8 mouse cellular contexts compared by ENCODE assay signal in genomic region chr17:29317380-29317779, GRCm38 (mm10). TPM values are rescaled to one million over a fixed set of nuclear protein-coding genes. Genes with fewer than 3 reads are reported as not detected.
A peak's percentile ranks its signal among the peaks of the same experiment; 100 is the strongest.
DNase-seq lines count a peak whose midpoint lies in the region; ATAC-seq and TF ChIP-seq lines count a peak whose summit lies in the region.
"Not testable (repeated sequence)": the region's sequence is repeated elsewhere in the genome, so short reads cannot be mapped to it uniquely, and the experiment has no call there.
"Had no signal": no experiment of that assay in that cellular context is flagged by ENCODE, and none has a peak within 500 bp of the region (broad histone marks: within the 10 kb centered on the region; RNA-seq: fewer than 3 reads in every experiment).

Pi16 (plus strand) TSS chr17:29317680.

- WGBS in forebrain, embryonic 12.5 days, result 94% methylated on average over 3 of the region's 3 CpGs
- WGBS in heart, embryonic 16.5 days, result 74% methylated on average over 3 of the region's 3 CpGs
- 82% methylated on average over 3 of the region's 3 CpGs for WGBS in kidney, embryonic 14.5 days
- WGBS in liver, adult 2 months, result 90% methylated on average over 3 of the region's 3 CpGs
- WGBS in stomach, embryonic 16.5 days, result 91% methylated on average over 3 of the region's 3 CpGs

- TF ChIP-seq CTCF in liver, adult 2 months (IDR thresholded peaks at IDR 0.05; ENCODE audit: low read depth, low read length), result not testable (repeated sequence)

- ATAC-seq in forebrain, embryonic 12.5 days (ENCODE audit: low FRiP score); heart, embryonic 16.5 days (replicated peaks; ENCODE audit: extremely low read depth, insufficient read depth, low FRiP score); kidney, embryonic 14.5 days (ENCODE audit: low FRiP score, low TSS enrichment); stomach, embryonic 16.5 days (ENCODE audit: insufficient read depth, low FRiP score): not testable (repeated sequence)

- not testable (repeated sequence) for DNase-seq in adrenal gland, postnatal 36 days; gonadal fat pad, adult 2 months (ENCODE audit: low read depth); liver, adult 2 months (ENCODE audit: extremely low read depth, low read depth, low spot score)

- H3K4me2 ChIP-seq in forebrain, embryonic 12.5 days; heart, embryonic 16.5 days (ENCODE audit: low read depth, low read length); kidney, embryonic 14.5 days (replicated peaks; ENCODE audit: low read depth, low read length); stomach, embryonic 16.5 days (ENCODE audit: low read depth, low read length): not testable (repeated sequence)

- H3K9ac ChIP-seq in forebrain, embryonic 12.5 days; heart, embryonic 16.5 days (ENCODE audit: low read length); kidney, embryonic 14.5 days (ENCODE audit: low read depth, low read length); liver, adult 2 months (ENCODE audit: low read depth, low read length); stomach, embryonic 16.5 days (ENCODE audit: low read length): not testable (repeated sequence)

- not testable (repeated sequence) for H3K79me2 ChIP-seq in liver, adult 2 months (ENCODE audit: control insufficient read depth, insufficient read depth, low read length)

- H3K9me3 ChIP-seq in forebrain, embryonic 12.5 days; heart, embryonic 16.5 days (replicated peaks; ENCODE audit: control insufficient read depth, low read length); kidney, embryonic 14.5 days (ENCODE audit: control insufficient read depth, low read length); stomach, embryonic 16.5 days (replicated peaks; ENCODE audit: control insufficient read depth, low read length): not testable (repeated sequence)

- TF ChIP-seq POLR2A in liver, adult 2 months (IDR thresholded peaks at IDR 0.05; ENCODE audit: extremely low read depth, insufficient read depth, low read length), result not testable (repeated sequence)

- H3K27me3 ChIP-seq in forebrain, embryonic 12.5 days, result peaks cover 32% of the 10 kb centered on the region
- H3K27me3 ChIP-seq in heart, embryonic 16.5 days (ENCODE audit: control insufficient read depth, insufficient read depth, low read length), result peaks cover 21% of the 10 kb centered on the region
- H3K27me3 ChIP-seq in kidney, embryonic 14.5 days (ENCODE audit: control insufficient read depth, insufficient read depth, low read length), result peaks cover 15% of the 10 kb centered on the region
- H3K27me3 ChIP-seq in liver, adult 2 months (ENCODE audit: control insufficient read depth, insufficient read depth, low read length); stomach, embryonic 16.5 days (ENCODE audit: control insufficient read depth, insufficient read depth, low read length): not testable (repeated sequence)

- H3K36me3 ChIP-seq in forebrain, embryonic 12.5 days (replicated peaks); heart, embryonic 16.5 days (ENCODE audit: control insufficient read depth, insufficient read depth); kidney, embryonic 14.5 days (ENCODE audit: control insufficient read depth, insufficient read depth, low read length); liver, adult 2 months (ENCODE audit: control insufficient read depth, insufficient read depth, low read length); stomach, embryonic 16.5 days (ENCODE audit: control insufficient read depth, insufficient read depth, low read length): not testable (repeated sequence)

- peak within 1 kb of the TSS; percentile 36; the same call in 1 of the 2 replicates for H3K27ac ChIP-seq in forebrain, embryonic 12.5 days
- H3K27ac ChIP-seq in heart, embryonic 16.5 days (ENCODE audit: low read length), result peak within 1 kb of the TSS; percentile 65
- H3K27ac ChIP-seq in kidney, embryonic 14.5 days (ENCODE audit: low read depth, low read length), result peak within 1 kb of the TSS; percentile 59; the same call in 1 of the 2 replicates
- peak within 1 kb of the TSS; percentile 78 for H3K27ac ChIP-seq in liver, adult 2 months (replicated peaks; ENCODE audit: insufficient read depth, low read depth, low read length)
- H3K27ac ChIP-seq in stomach, embryonic 16.5 days (ENCODE audit: low read length), result peak within 1 kb of the TSS; percentile 16; the same call in 1 of the 2 replicates

- not testable (repeated sequence) for H3K4me3 ChIP-seq in forebrain, embryonic 12.5 days (replicated peaks); heart, embryonic 16.5 days (ENCODE audit: low read length); kidney, embryonic 14.5 days (ENCODE audit: low read length); liver, adult 2 months (ENCODE audit: insufficient read depth, low read depth, low read length); stomach, embryonic 16.5 days (replicated peaks; ENCODE audit: low read length)

- H3K4me1 ChIP-seq in forebrain, embryonic 12.5 days, result peaks cover 11% of the 10 kb centered on the region
- not testable (repeated sequence) for H3K4me1 ChIP-seq in heart, embryonic 16.5 days (ENCODE audit: control insufficient read depth, insufficient read depth, low read length); kidney, embryonic 14.5 days (ENCODE audit: control insufficient read depth, insufficient read depth, low read length); liver, adult 2 months (ENCODE audit: control insufficient read depth, insufficient read depth, low read length); stomach, embryonic 16.5 days (ENCODE audit: control insufficient read depth, insufficient read depth, low read length)

RNA-seq across cellular contexts. Expression of gene Pi16, which starts in this region (rescaled TPM):
- 10 to 100 TPM; 29.3 to 50.8 TPM for total RNA-seq in adrenal gland, postnatal 36 days (2021)
- 1.8 and 2.2 TPM in 2 replicates for polyA plus RNA-seq in forebrain, embryonic 12.5 days (2016; fragmentation: Nextera tagmentation; extraction: Ambion mirVana)
- 31.4 and 42.9 TPM in 2 replicates for polyA plus RNA-seq in gonadal fat pad, adult 2 months (2012; rRNA removed)
- 3.5 and 4.0 TPM in 2 replicates for polyA plus RNA-seq in heart, embryonic 16.5 days (2015; fragmentation: Nextera tagmentation; extraction: Ambion mirVana)
- 0.32 and 0.90 TPM in 2 replicates for polyA plus RNA-seq in kidney, embryonic 14.5 days (2014; fragmentation: Nextera tagmentation; extraction: Ambion mirVana)
- 0.13 and 0.28 TPM in 2 replicates for total RNA-seq in liver, adult 2 months (2014; rRNA removed)
- polyA plus RNA-seq in liver, adult 2 months (2012; rRNA removed), result 0.07 and 0.10 TPM in 2 replicates
- 1.8 and 2.6 TPM in 2 replicates for polyA plus RNA-seq in stomach, embryonic 16.5 days (2015; fragmentation: Nextera tagmentation; extraction: Ambion mirVana)
- total RNA-seq: megakaryocyte-erythroid progenitor cell, adult 5-6 weeks had no signal

Comparison
In these comparisons a context has a peak if more than half of its experiments do, and no peak if none do; other contexts are left out.
1. RNA of gene Pi16 (total RNA-seq): 29.3 to 50.8 TPM in adrenal gland, postnatal 36 days; 0.13 to 0.28 TPM in liver, adult 2 months; every median in the first group is over 10 times any median in the second.
2. H3K27ac ChIP-seq: peak in every context shown above with its lines; median percentile 78 in liver, adult 2 months; 65 in heart, embryonic 16.5 days; 59 in kidney, embryonic 14.5 days; 36 in forebrain, embryonic 12.5 days; 16 in stomach, embryonic 16.5 days.